In genomic region chr19:4162646-4163542, GRCm38 (mm10) we compare ENCODE assay signal across 8 mouse cellular contexts. TPM values are rescaled to one million over a fixed set of nuclear protein-coding genes. Genes with fewer than 3 reads are reported as not detected.
DNase-seq lines count a peak whose midpoint lies in the region; ATAC-seq lines count a peak whose summit lies in the region.

Gene Rps6kb2, minus strand, starts transcription at chr19:4163354.

- H3K27ac ChIP-seq in hindbrain, embryonic 12.5 days = peak within 1 kb of the TSS; percentile 79

- H3K4me2 ChIP-seq in hindbrain, embryonic 12.5 days (replicated peaks) = peak within 1 kb of the TSS; percentile 85

- peak within 1 kb of the TSS; percentile 83 for H3K9ac ChIP-seq in hindbrain, embryonic 12.5 days

- H3K36me3 ChIP-seq in hindbrain, embryonic 12.5 days = peaks cover 35% of the 10 kb centered on the region

- H3K9me3 ChIP-seq in hindbrain, embryonic 12.5 days (replicated peaks) = no peaks in the 10 kb centered on the region

- WGBS in hindbrain, embryonic 12.5 days = 6% methylated on average over 42 of the region's 42 CpGs

- ATAC-seq in hindbrain, embryonic 12.5 days (ENCODE audit: low FRiP score) = peak; percentile 90

- peak within 1 kb of the TSS; percentile 59 for H3K4me3 ChIP-seq in hindbrain, embryonic 12.5 days

- H3K27me3 ChIP-seq in hindbrain, embryonic 12.5 days = no peaks in the 10 kb centered on the region

- peak; percentile 89 for DNase-seq in Muller cell, postnatal 12 days (ENCODE audit: inconsistent ontology term)
- DNase-seq in cerebellum, adult 9-11 months = peak; percentile 97
- DNase-seq in frontal cortex, postnatal 10 days (ENCODE audit: low spot score in 2 of 2) = peak; percentile 94 to 97
- peak; percentile 95 to 98 for DNase-seq in layer of hippocampus, postnatal 14 days (ENCODE audit: low spot score in 2 of 2)
- peak; percentile 97 for DNase-seq in lung, postnatal 14 days
- peak; percentile 88 for DNase-seq in retina, adult 2 months (ENCODE audit: low read depth, low spot score)
- DNase-seq in thymus, postnatal 36 days = peak; percentile 91 to 92

- H3K4me1 ChIP-seq in hindbrain, embryonic 12.5 days = peaks cover 10% of the 10 kb centered on the region

RNA-seq across cellular contexts. Expression of gene Rps6kb2, which starts in this region (rescaled TPM):
- 64.8 and 68.2 TPM in 2 replicates for polyA plus RNA-seq in hindbrain, embryonic 12.5 days (2016; fragmentation: Nextera tagmentation; extraction: Ambion mirVana)
- total RNA-seq in layer of hippocampus, postnatal 14 days (2021) = 10 to 100 TPM; 32.6 to 40.9 TPM

Comparison
In these comparisons a context has a peak if more than half of its experiments do, and no peak if none do; other contexts are left out.
1. Peak in every context shown above with its lines: DNase-seq, ATAC-seq, H3K4me3 ChIP-seq and H3K27ac ChIP-seq.